Mouse (Mus musculus): Measurements from ENCODE around the gene C2cd5. TPM values are rescaled to one million over a fixed set of nuclear protein-coding genes. Genes with fewer than 3 reads are reported as not detected.
"Not testable (repeated sequence)": the region's sequence is repeated elsewhere in the genome, so short reads cannot be mapped to it uniquely, and the experiment has no call there.

C2cd5 gene
- polyA plus RNA-seq, 1 experiment from 2014 or later: 29.1 TPM

GRCm38 (mm10) chr6:143027896-143028295 is 72.0 kb downstream of the C2cd5 start:
- H3K9ac ChIP-seq (ENCODE audit: low read length): no peak overlapping the region
- H3K9me3 ChIP-seq (ENCODE audit: control insufficient read depth, low read length): no peaks in the 10 kb centered on the region
- H3K36me3 ChIP-seq (ENCODE audit: control insufficient read depth, insufficient read depth, low read length): peaks cover 10% of the 10 kb centered on the region
- H3K4me2 ChIP-seq: no peak overlapping the region
- H3K4me1 ChIP-seq (ENCODE audit: control insufficient read depth, insufficient read depth, low read length): no peaks in the 10 kb centered on the region
- ATAC-seq (ENCODE audit: low FRiP score) (no peak), DNase-seq (ENCODE audit: low spot score, missing footprints) (peak; percentile 61)
- H3K27me3 ChIP-seq (ENCODE audit: control insufficient read depth, insufficient read depth, low read length): no peaks in the 10 kb centered on the region
- 85% methylated on average over 4 of the region's 4 CpGs for WGBS
- H3K27ac ChIP-seq (ENCODE audit: low read depth, low read length): no peak overlapping the region
- no peak overlapping the region for H3K4me3 ChIP-seq (ENCODE audit: low read depth, low read length)

- Histone ChIP-seq H3K4me2 (no peak overlapping the region), H3K9ac (ENCODE audit: low read length) (no peak overlapping the region), H3K27ac (ENCODE audit: low read depth, low read length) (no peak overlapping the region), H3K9me3 (ENCODE audit: control insufficient read depth, low read length) (no peaks in the 10 kb centered on the region), H3K4me3 (ENCODE audit: low read depth, low read length) (no peak overlapping the region), H3K36me3 (ENCODE audit: control insufficient read depth, insufficient read depth, low read length) (peaks cover 8% of the 10 kb centered on the region), H3K27me3 (ENCODE audit: control insufficient read depth, insufficient read depth, low read length) (no peaks in the 10 kb centered on the region), H3K4me1 (ENCODE audit: control insufficient read depth, insufficient read depth, low read length) (no peaks in the 10 kb centered on the region)
- ATAC-seq (ENCODE audit: low FRiP score) (no peak), DNase-seq (ENCODE audit: low spot score, missing footprints) (no peak)
- WGBS: 90% methylated on average over 10 of the region's 10 CpGs
Observed at GRCm38 (mm10) chr6:143027402-143027801, 72.5 kb downstream of the C2cd5 start.

GRCm38 (mm10) chr6:143023691-143024090 is 76.2 kb downstream of the C2cd5 start:
- Histone ChIP-seq H3K27ac (ENCODE audit: low read depth, low read length) (no peak overlapping the region), H3K4me2 (no peak overlapping the region), H3K4me3 (ENCODE audit: low read depth, low read length) (no peak overlapping the region), H3K36me3 (ENCODE audit: control insufficient read depth, insufficient read depth, low read length) (no peaks in the 10 kb centered on the region), H3K9ac (ENCODE audit: low read length) (no peak overlapping the region), H3K4me1 (ENCODE audit: control insufficient read depth, insufficient read depth, low read length) (no peaks in the 10 kb centered on the region), H3K27me3 (ENCODE audit: control insufficient read depth, insufficient read depth, low read length) (no peaks in the 10 kb centered on the region), H3K9me3 (ENCODE audit: control insufficient read depth, low read length) (no peaks in the 10 kb centered on the region)
- DNase-seq (ENCODE audit: low spot score, missing footprints) (no peak), ATAC-seq (ENCODE audit: low FRiP score) (no peak)
- WGBS: 91% methylated on average over 6 of the region's 6 CpGs

DNA sequence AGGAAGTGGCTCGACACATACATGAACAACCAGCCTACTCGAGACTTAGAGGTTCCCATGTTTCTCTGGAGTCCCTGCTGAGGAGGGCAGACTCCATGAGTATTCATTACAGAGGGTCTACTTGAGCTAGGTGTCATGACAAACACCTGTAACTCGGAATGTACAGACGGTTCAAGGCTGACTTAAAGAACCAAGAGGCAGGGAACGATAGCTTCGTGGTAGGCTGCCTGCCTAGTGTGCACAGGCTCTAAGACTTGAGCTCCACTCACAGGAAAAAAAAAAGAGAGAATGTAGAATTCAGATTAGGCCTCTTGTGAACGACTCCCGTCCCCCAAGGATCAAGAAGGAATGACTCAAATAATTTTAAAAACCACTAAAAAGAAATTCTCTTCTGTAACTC is 78.2 kb downstream of the C2cd5 start:
- no peak overlapping the region for H3K4me2 ChIP-seq
- ATAC-seq (ENCODE audit: low FRiP score): no peak
- 93% methylated on average over 8 of the region's 8 CpGs for WGBS

GRCm38 (mm10) chr6:143020647-143021046 is 79.3 kb downstream of the C2cd5 start:
- ATAC-seq (ENCODE audit: low FRiP score) (0 out of 2 replicates have a peak, but pooled peaks have one; percentile 42), DNase-seq (ENCODE audit: low spot score, missing footprints) (peak; percentile 86)
- H3K27ac ChIP-seq (ENCODE audit: low read depth, low read length): no peak overlapping the region
- no peaks in the 10 kb centered on the region for H3K9me3 ChIP-seq (ENCODE audit: control insufficient read depth, low read length)
- no peak overlapping the region for H3K4me3 ChIP-seq (ENCODE audit: low read depth, low read length)
- no peak overlapping the region for H3K4me2 ChIP-seq
- no peaks in the 10 kb centered on the region for H3K27me3 ChIP-seq (ENCODE audit: control insufficient read depth, insufficient read depth, low read length)
- H3K9ac ChIP-seq (ENCODE audit: low read length): no peak overlapping the region
- WGBS: 69% methylated on average over 5 of the region's 5 CpGs
- H3K4me1 ChIP-seq (ENCODE audit: control insufficient read depth, insufficient read depth, low read length): no peaks in the 10 kb centered on the region
- H3K36me3 ChIP-seq (ENCODE audit: control insufficient read depth, insufficient read depth, low read length): no peaks in the 10 kb centered on the region

More for the DNA sequence above, 78.2 kb downstream of the C2cd5 start:
- no peaks in the 10 kb centered on the region for H3K4me1 ChIP-seq (ENCODE audit: control insufficient read depth, insufficient read depth, low read length)
- no peaks in the 10 kb centered on the region for H3K9me3 ChIP-seq (ENCODE audit: control insufficient read depth, low read length)
- no peak overlapping the region for H3K9ac ChIP-seq (ENCODE audit: low read length)
- peak; percentile 73 for DNase-seq (ENCODE audit: low spot score, missing footprints)
- no peak overlapping the region for H3K27ac ChIP-seq (ENCODE audit: low read depth, low read length)
- H3K27me3 ChIP-seq (ENCODE audit: control insufficient read depth, insufficient read depth, low read length): no peaks in the 10 kb centered on the region
- H3K36me3 ChIP-seq (ENCODE audit: control insufficient read depth, insufficient read depth, low read length): no peaks in the 10 kb centered on the region
- no peak overlapping the region for H3K4me3 ChIP-seq (ENCODE audit: low read depth, low read length)

DNA sequence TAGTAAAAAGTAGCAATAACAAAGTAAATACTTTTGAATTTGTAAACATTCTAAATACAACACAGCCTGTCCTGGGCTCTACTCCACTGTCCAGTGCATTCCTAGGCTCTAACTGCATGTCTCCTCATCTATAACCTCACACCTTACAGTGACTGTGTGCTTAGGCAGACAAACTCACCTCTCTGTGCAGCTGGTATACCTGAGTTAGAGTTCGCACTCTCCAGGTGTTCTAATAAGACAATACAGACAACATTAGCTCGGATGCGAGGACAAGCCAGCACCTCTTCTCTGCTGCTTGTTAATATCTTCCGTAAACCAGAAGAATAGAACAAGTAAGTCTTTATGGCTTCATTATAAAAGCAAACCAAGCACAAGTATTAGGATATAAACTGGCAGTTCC is 79.8 kb downstream of the C2cd5 start:
- Histone ChIP-seq H3K4me1 (ENCODE audit: control insufficient read depth, insufficient read depth, low read length) (no peaks in the 10 kb centered on the region), H3K27ac (ENCODE audit: low read depth, low read length) (no peak overlapping the region), H3K4me3 (ENCODE audit: low read depth, low read length) (no peak overlapping the region), H3K4me2 (no peak overlapping the region), H3K9ac (ENCODE audit: low read length) (no peak overlapping the region), H3K9me3 (ENCODE audit: control insufficient read depth, low read length) (no peaks in the 10 kb centered on the region), H3K27me3 (ENCODE audit: control insufficient read depth, insufficient read depth, low read length) (no peaks in the 10 kb centered on the region), H3K36me3 (ENCODE audit: control insufficient read depth, insufficient read depth, low read length) (no peaks in the 10 kb centered on the region)
- ATAC-seq (ENCODE audit: low FRiP score) (no peak), DNase-seq (ENCODE audit: low spot score, missing footprints) (peak; percentile 33)
- WGBS: 94% methylated on average over 4 of the region's 4 CpGs

- peak; percentile 69 for DNase-seq (ENCODE audit: low spot score, missing footprints)
- H3K4me1 ChIP-seq (ENCODE audit: control insufficient read depth, insufficient read depth, low read length): no peaks in the 10 kb centered on the region
- no peak overlapping the region for H3K4me3 ChIP-seq (ENCODE audit: low read depth, low read length)
- no peak for ATAC-seq (ENCODE audit: low FRiP score)
- H3K4me2 ChIP-seq: no peak overlapping the region
- no peak overlapping the region for H3K27ac ChIP-seq (ENCODE audit: low read depth, low read length)
- 0 out of 2 replicates have a peak, but pooled peaks cover 3% of the 10 kb centered on the region for H3K36me3 ChIP-seq (ENCODE audit: control insufficient read depth, insufficient read depth, low read length)
- no peaks in the 10 kb centered on the region for H3K27me3 ChIP-seq (ENCODE audit: control insufficient read depth, insufficient read depth, low read length)
- 94% methylated on average over 15 of the region's 15 CpGs for WGBS
- H3K9me3 ChIP-seq (ENCODE audit: control insufficient read depth, low read length): no peaks in the 10 kb centered on the region
- no peak overlapping the region for H3K9ac ChIP-seq (ENCODE audit: low read length)
Observed at GRCm38 (mm10) chr6:143012513-143013215, 87.3 kb downstream of the C2cd5 start.

DNA sequence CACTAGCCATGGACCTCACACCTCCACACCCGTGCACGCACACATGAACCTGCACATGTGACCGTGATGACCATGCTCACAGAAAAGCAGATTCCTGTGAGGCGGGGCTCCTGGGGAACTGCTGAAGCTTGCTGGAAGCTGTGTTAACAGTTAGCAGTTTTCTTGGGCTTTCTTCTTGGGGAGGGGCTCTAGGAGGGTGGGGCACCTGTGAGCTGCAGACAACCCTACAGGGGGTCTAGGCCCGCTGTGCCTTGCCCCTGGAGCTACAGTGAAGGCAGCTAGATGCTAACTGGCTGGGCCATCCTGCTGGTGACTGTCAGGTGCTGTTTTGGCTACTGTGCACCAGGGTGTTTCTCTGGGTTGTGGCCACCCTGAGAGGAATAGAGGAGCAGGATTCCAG is 91.1 kb downstream of the C2cd5 start:
- Histone ChIP-seq H3K4me3 (ENCODE audit: low read depth, low read length) (no peak overlapping the region), H3K36me3 (ENCODE audit: control insufficient read depth, insufficient read depth, low read length) (0 out of 2 replicates have a peak, but pooled peaks cover 3% of the 10 kb centered on the region), H3K27me3 (ENCODE audit: control insufficient read depth, insufficient read depth, low read length) (no peaks in the 10 kb centered on the region), H3K27ac (ENCODE audit: low read depth, low read length) (no peak overlapping the region), H3K4me1 (ENCODE audit: control insufficient read depth, insufficient read depth, low read length) (no peaks in the 10 kb centered on the region), H3K9me3 (ENCODE audit: control insufficient read depth, low read length) (no peaks in the 10 kb centered on the region), H3K9ac (ENCODE audit: low read length) (no peak overlapping the region), H3K4me2 (no peak overlapping the region)
- 86% methylated on average over 5 of the region's 5 CpGs for WGBS
- ATAC-seq (ENCODE audit: low FRiP score) (no peak), DNase-seq (ENCODE audit: low spot score, missing footprints) (peak; percentile 51)

GRCm38 (mm10) chr6:143005209-143005608 is 94.7 kb downstream of the C2cd5 start:
- not testable (repeated sequence) for DNase-seq (ENCODE audit: low spot score, missing footprints); H3K27me3 ChIP-seq (ENCODE audit: control insufficient read depth, insufficient read depth, low read length); H3K27ac ChIP-seq (ENCODE audit: low read depth, low read length); H3K4me2 ChIP-seq; ATAC-seq (ENCODE audit: low FRiP score); H3K4me1 ChIP-seq (ENCODE audit: control insufficient read depth, insufficient read depth, low read length); H3K4me3 ChIP-seq (ENCODE audit: low read depth, low read length); H3K9ac ChIP-seq (ENCODE audit: low read length); H3K9me3 ChIP-seq (ENCODE audit: control insufficient read depth, low read length); H3K36me3 ChIP-seq (ENCODE audit: control insufficient read depth, insufficient read depth, low read length)
- WGBS: 91% methylated on average over 9 of the region's 9 CpGs
